Mouse (Mus musculus): ENCODE measurements at regions not wholly inside any gene's neighbourhood (a gene's known extent, or its start where the extent isn't known, plus 50 kb on each side); places are given as distances from the start of the nearest gene placed in this dataset.

- WGBS (ENCODE audit: insufficient replicate concordance) = 67% methylated on average over 1 of the region's 1 CpGs
- Histone ChIP-seq H3K27ac (no peak overlapping the region), H3K4me2 (ENCODE audit: low read depth) (no peak overlapping the region), H3K9me3 (ENCODE audit: control insufficient read depth, low read length) (no peaks in the 10 kb centered on the region), H3K9ac (replicated peaks) (no peak overlapping the region), H3K4me1 (replicated peaks; ENCODE audit: control insufficient read depth in 2 of 2, insufficient read depth in 2 of 2, low read length in 1 of 2) (no peaks in the 10 kb centered on the region), H3K36me3 (replicated peaks; ENCODE audit: control insufficient read depth, insufficient read depth, low read depth) (no peaks in the 10 kb centered on the region), H3K4me3 (ENCODE audit: insufficient read depth in 1 of 2, low read depth in 2 of 2, low read length in 2 of 2) (no peak overlapping the region), H3K27me3 (ENCODE audit: control insufficient read depth, insufficient read depth, low read length) (no peaks in the 10 kb centered on the region)
- DNase-seq (ENCODE audit: low read depth in 3 of 3, low spot score in 3 of 3) (no peak), ATAC-seq (ENCODE audit: insufficient read depth) (no peak)
- TF ChIP-seq EP300 (IDR thresholded peaks at IDR 0.05; ENCODE audit: low read depth) (no peak), CTCF (IDR thresholded peaks at IDR 0.05; ENCODE audit: low read depth) (no peak)
Observed at GRCm38 (mm10) chr3:103493623-103494022, 81.4 kb upstream of the Syt6 start.

GRCm38 (mm10) chr3:103494043-103494442 lies 81.0 kb upstream of the Syt6 start:
- Histone ChIP-seq H3K4me1 (replicated peaks; ENCODE audit: control insufficient read depth in 2 of 2, insufficient read depth in 2 of 2, low read length in 1 of 2) (no peaks in the 10 kb centered on the region), H3K4me2 (ENCODE audit: low read depth) (no peak overlapping the region), H3K9ac (replicated peaks) (no peak overlapping the region), H3K9me3 (ENCODE audit: control insufficient read depth, low read length) (no peaks in the 10 kb centered on the region), H3K27me3 (ENCODE audit: control insufficient read depth, insufficient read depth, low read length) (no peaks in the 10 kb centered on the region), H3K4me3 (ENCODE audit: insufficient read depth in 1 of 2, low read depth in 2 of 2, low read length in 2 of 2) (no peak overlapping the region), H3K36me3 (replicated peaks; ENCODE audit: control insufficient read depth, insufficient read depth, low read depth) (no peaks in the 10 kb centered on the region), H3K27ac (no peak overlapping the region)
- TF ChIP-seq EP300 (IDR thresholded peaks at IDR 0.05; ENCODE audit: low read depth) = no peak
- TF ChIP-seq CTCF (IDR thresholded peaks at IDR 0.05; ENCODE audit: low read depth) = no peak
- WGBS (ENCODE audit: insufficient replicate concordance) = 54% methylated on average over 3 of the region's 3 CpGs
- no peak for ATAC-seq (ENCODE audit: insufficient read depth)
- no peak for DNase-seq (ENCODE audit: low read depth in 3 of 3, low spot score in 3 of 3)

GRCm38 (mm10) chr3:103496083-103496482 lies 78.9 kb upstream of the Syt6 start:
- H3K9me3 ChIP-seq (ENCODE audit: control insufficient read depth, low read length) = no peaks in the 10 kb centered on the region
- ATAC-seq (ENCODE audit: insufficient read depth) = no peak
- no peaks in the 10 kb centered on the region for H3K36me3 ChIP-seq (replicated peaks; ENCODE audit: control insufficient read depth, insufficient read depth, low read depth)
- H3K4me2 ChIP-seq (ENCODE audit: low read depth) = no peak overlapping the region
- WGBS (ENCODE audit: insufficient replicate concordance) = 64% methylated on average over 6 of the region's 6 CpGs
- no peak for DNase-seq (ENCODE audit: low read depth in 3 of 3, low spot score in 3 of 3)
- no peaks in the 10 kb centered on the region for H3K4me1 ChIP-seq (replicated peaks; ENCODE audit: control insufficient read depth in 2 of 2, insufficient read depth in 2 of 2, low read length in 1 of 2)
- no peak overlapping the region for H3K4me3 ChIP-seq (ENCODE audit: insufficient read depth in 1 of 2, low read depth in 2 of 2, low read length in 2 of 2)
- H3K9ac ChIP-seq (replicated peaks) = no peak overlapping the region
- H3K27ac ChIP-seq = no peak overlapping the region
- H3K27me3 ChIP-seq (ENCODE audit: control insufficient read depth, insufficient read depth, low read length) = no peaks in the 10 kb centered on the region
- no peak for TF ChIP-seq CTCF (IDR thresholded peaks at IDR 0.05; ENCODE audit: low read depth)
- TF ChIP-seq EP300 (IDR thresholded peaks at IDR 0.05; ENCODE audit: low read depth) = no peak

- no peak overlapping the region for H3K9ac ChIP-seq (replicated peaks)
- H3K4me2 ChIP-seq (ENCODE audit: low read depth) = no peak overlapping the region
- no peaks in the 10 kb centered on the region for H3K36me3 ChIP-seq (replicated peaks; ENCODE audit: control insufficient read depth, insufficient read depth, low read depth)
- ATAC-seq (ENCODE audit: insufficient read depth) (no peak), DNase-seq (ENCODE audit: low read depth in 3 of 3, low spot score in 3 of 3) (no peak)
- H3K4me1 ChIP-seq (replicated peaks; ENCODE audit: control insufficient read depth in 2 of 2, insufficient read depth in 2 of 2, low read length in 1 of 2) = no peaks in the 10 kb centered on the region
- H3K4me3 ChIP-seq (ENCODE audit: insufficient read depth in 1 of 2, low read depth in 2 of 2, low read length in 2 of 2) = no peak overlapping the region
- H3K27ac ChIP-seq = no peak overlapping the region
- H3K9me3 ChIP-seq (ENCODE audit: control insufficient read depth, low read length) = no peaks in the 10 kb centered on the region
- 66% methylated on average over 3 of the region's 3 CpGs for WGBS (ENCODE audit: insufficient replicate concordance)
- TF ChIP-seq EP300 (IDR thresholded peaks at IDR 0.05; ENCODE audit: low read depth) = no peak
- TF ChIP-seq CTCF (IDR thresholded peaks at IDR 0.05; ENCODE audit: low read depth) = no peak
- H3K27me3 ChIP-seq (ENCODE audit: control insufficient read depth, insufficient read depth, low read length) = no peaks in the 10 kb centered on the region
Observed at GRCm38 (mm10) chr3:103496683-103497082, 78.3 kb upstream of the Syt6 start.

GRCm38 (mm10) chr3:103497696-103498095 lies 77.3 kb upstream of the Syt6 start:
- H3K27me3 ChIP-seq (ENCODE audit: control insufficient read depth, insufficient read depth, low read length) = no peaks in the 10 kb centered on the region
- TF ChIP-seq EP300 (IDR thresholded peaks at IDR 0.05; ENCODE audit: low read depth) (no peak), CTCF (IDR thresholded peaks at IDR 0.05; ENCODE audit: low read depth) (no peak)
- H3K9me3 ChIP-seq (ENCODE audit: control insufficient read depth, low read length) = no peaks in the 10 kb centered on the region
- H3K4me1 ChIP-seq (replicated peaks; ENCODE audit: control insufficient read depth in 2 of 2, insufficient read depth in 2 of 2, low read length in 1 of 2) = no peaks in the 10 kb centered on the region
- no peak overlapping the region for H3K9ac ChIP-seq (replicated peaks)
- H3K4me3 ChIP-seq (ENCODE audit: insufficient read depth in 1 of 2, low read depth in 2 of 2, low read length in 2 of 2) = no peak overlapping the region
- DNase-seq (ENCODE audit: low read depth in 3 of 3, low spot score in 3 of 3) (no peak), ATAC-seq (ENCODE audit: insufficient read depth) (no peak)
- no peaks in the 10 kb centered on the region for H3K36me3 ChIP-seq (replicated peaks; ENCODE audit: control insufficient read depth, insufficient read depth, low read depth)
- H3K4me2 ChIP-seq (ENCODE audit: low read depth) = no peak overlapping the region
- WGBS (ENCODE audit: insufficient replicate concordance) = 71% methylated on average over 3 of the region's 3 CpGs
- H3K27ac ChIP-seq = no peak overlapping the region
